Mouse (Mus musculus): ENCODE results near the gene Chp2. TPM values are rescaled to one million over a fixed set of nuclear protein-coding genes. Genes with fewer than 3 reads are reported as not detected.
A peak's percentile ranks its signal among the peaks of the same experiment; 100 is the strongest.

Gene Chp2
- polyA plus RNA-seq, 1 experiment from 2014 or later: not detected

DNA sequence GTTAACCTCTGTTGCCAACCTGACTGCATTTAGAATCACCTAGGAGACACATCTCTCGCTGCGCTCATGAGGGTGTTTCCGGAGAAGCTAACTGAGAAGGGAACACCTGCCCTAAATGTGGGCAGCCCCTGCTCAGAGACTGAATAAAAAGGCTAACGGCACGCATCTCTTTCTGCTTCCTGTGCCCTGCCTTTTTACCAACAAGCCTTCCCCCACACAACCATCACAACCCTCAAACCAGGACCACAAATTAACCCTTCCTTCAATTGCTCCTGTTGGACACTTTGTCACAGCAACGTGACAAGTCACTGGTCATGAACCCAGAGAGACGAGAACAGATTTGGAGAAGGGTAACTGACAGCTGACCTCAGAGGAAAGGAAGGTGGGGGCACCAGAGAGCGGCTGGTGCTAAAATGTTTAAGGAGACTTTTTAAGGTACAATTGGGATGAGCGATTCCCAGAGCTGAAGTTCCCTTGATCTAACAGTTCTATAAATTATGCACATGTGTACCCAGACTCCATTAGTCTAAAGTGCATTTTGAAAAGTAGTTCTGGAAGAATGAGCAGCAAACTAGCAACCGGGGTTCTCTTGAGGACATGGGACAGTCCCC is 28.1 kb downstream of the Chp2 start:
- 81% methylated on average over 10 of the region's 10 CpGs for WGBS
- no peak overlapping the region for H3K4me3 ChIP-seq
- no peaks in the 10 kb centered on the region for H3K4me1 ChIP-seq
- no peaks in the 10 kb centered on the region for H3K27me3 ChIP-seq (ENCODE audit: low read depth, poor library complexity, severe bottlenecking)
- no peak overlapping the region for H3K27ac ChIP-seq
- DNase-seq (ENCODE audit: low spot score): no peak
- no peaks in the 10 kb centered on the region for H3K36me3 ChIP-seq
- no peaks in the 10 kb centered on the region for H3K9me3 ChIP-seq (replicated peaks)

GRCm38 (mm10) chr7:122249321-122249821 is 30.1 kb downstream of the Chp2 start:
- Histone ChIP-seq H3K9me3 (replicated peaks) (no peaks in the 10 kb centered on the region), H3K4me3 (no peak overlapping the region), H3K27ac (no peak overlapping the region), H3K4me1 (no peaks in the 10 kb centered on the region), H3K36me3 (no peaks in the 10 kb centered on the region), H3K27me3 (ENCODE audit: low read depth, poor library complexity, severe bottlenecking) (no peaks in the 10 kb centered on the region)
- no peak for DNase-seq (ENCODE audit: low spot score)
- 88% methylated on average over 9 of the region's 9 CpGs for WGBS

- DNase-seq (ENCODE audit: low spot score): peak; percentile 83
- Histone ChIP-seq H3K27ac (no peak overlapping the region), H3K4me1 (no peaks in the 10 kb centered on the region), H3K9me3 (replicated peaks) (no peaks in the 10 kb centered on the region), H3K27me3 (ENCODE audit: low read depth, poor library complexity, severe bottlenecking) (0 out of 2 replicates have a peak, but pooled peaks cover 1% of the 10 kb centered on the region), H3K4me3 (no peak overlapping the region), H3K36me3 (no peaks in the 10 kb centered on the region)
- 33% methylated on average over 20 of the region's 21 CpGs for WGBS
These were observed 32.1 kb downstream of the Chp2 start for GRCm38 (mm10) chr7:122251197-122252011.

DNA sequence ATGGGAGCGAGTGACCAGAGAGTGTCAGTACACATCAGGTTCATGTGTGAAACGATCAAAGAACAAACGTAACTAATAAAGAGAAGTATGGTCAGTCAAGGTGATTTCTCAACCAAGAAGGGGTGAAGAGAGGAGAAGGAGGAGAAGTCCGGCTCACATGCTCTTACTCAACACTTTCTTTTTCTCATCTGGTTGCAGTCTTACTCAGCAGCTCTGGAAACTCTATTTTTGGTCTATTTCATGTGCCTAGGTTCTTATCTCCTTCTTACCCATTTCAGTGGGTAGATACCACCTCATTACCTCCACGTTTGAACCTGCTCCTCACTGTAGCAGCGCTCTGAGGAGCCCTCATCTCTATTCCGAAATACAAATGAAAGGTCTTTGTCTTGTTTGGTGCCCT is 37.4 kb downstream of the Chp2 start:
- Histone ChIP-seq H3K9me3 (replicated peaks) (no peaks in the 10 kb centered on the region), H3K27ac (no peak overlapping the region), H3K27me3 (ENCODE audit: low read depth, poor library complexity, severe bottlenecking) (0 out of 2 replicates have a peak, but pooled peaks cover 9% of the 10 kb centered on the region), H3K36me3 (no peaks in the 10 kb centered on the region), H3K4me3 (no peak overlapping the region), H3K4me1 (no peaks in the 10 kb centered on the region)
- 79% methylated on average over 7 of the region's 7 CpGs for WGBS
- DNase-seq (ENCODE audit: low spot score): no peak

GRCm38 (mm10) chr7:122258521-122258920 is 39.2 kb downstream of the Chp2 start:
- DNase-seq (ENCODE audit: low spot score): no peak
- Histone ChIP-seq H3K36me3 (no peaks in the 10 kb centered on the region), H3K27me3 (ENCODE audit: low read depth, poor library complexity, severe bottlenecking) (0 out of 2 replicates have a peak, but pooled peaks cover 9% of the 10 kb centered on the region), H3K4me1 (no peaks in the 10 kb centered on the region), H3K9me3 (replicated peaks) (no peaks in the 10 kb centered on the region), H3K4me3 (no peak overlapping the region), H3K27ac (no peak overlapping the region)
- 88% methylated on average over 4 of the region's 4 CpGs for WGBS

DNA sequence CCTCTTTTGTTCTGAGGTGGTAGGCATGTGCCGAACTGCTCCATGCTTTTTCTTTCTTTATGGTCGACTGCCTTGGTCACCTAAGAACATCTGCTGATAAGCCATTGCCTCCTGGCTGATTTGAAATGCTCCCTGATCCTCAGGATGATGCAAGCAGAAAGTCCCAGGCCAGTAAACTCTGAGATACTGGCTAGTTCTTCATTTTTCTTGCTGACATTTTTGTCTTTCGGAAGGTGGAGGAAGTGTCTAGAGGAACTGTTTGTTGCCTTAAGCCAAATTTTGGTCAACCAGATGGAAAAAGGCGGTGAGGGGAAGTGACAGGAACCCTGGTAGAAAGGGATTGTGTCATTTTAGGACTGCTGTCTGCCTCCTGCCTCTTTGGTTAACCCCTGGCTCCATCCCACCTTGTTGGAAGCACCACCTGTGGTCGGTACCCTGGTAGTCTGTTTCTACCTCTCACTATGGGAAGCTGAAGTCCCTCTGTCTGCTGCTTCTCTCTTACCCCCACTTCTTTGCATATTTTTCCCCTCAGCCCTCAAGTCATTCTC is 40.8 kb downstream of the Chp2 start:
- H3K27ac ChIP-seq: no peak overlapping the region
- H3K4me1 ChIP-seq: no peaks in the 10 kb centered on the region
- WGBS: 89% methylated on average over 5 of the region's 5 CpGs
- DNase-seq (ENCODE audit: low spot score): no peak
- 0 out of 2 replicates have a peak, but pooled peaks cover 9% of the 10 kb centered on the region for H3K27me3 ChIP-seq (ENCODE audit: low read depth, poor library complexity, severe bottlenecking)
- no peaks in the 10 kb centered on the region for H3K9me3 ChIP-seq (replicated peaks)
- no peak overlapping the region for H3K4me3 ChIP-seq
- no peaks in the 10 kb centered on the region for H3K36me3 ChIP-seq

GRCm38 (mm10) chr7:122268983-122269486 is 49.7 kb downstream of the Chp2 start:
- 89% methylated on average over 4 of the region's 4 CpGs for WGBS
- no peak overlapping the region for H3K27ac ChIP-seq
- H3K4me1 ChIP-seq: no peaks in the 10 kb centered on the region
- no peaks in the 10 kb centered on the region for H3K36me3 ChIP-seq
- H3K4me3 ChIP-seq: no peak overlapping the region
- DNase-seq (ENCODE audit: low spot score): no peak
- H3K9me3 ChIP-seq (replicated peaks): no peaks in the 10 kb centered on the region
- no peaks in the 10 kb centered on the region for H3K27me3 ChIP-seq (ENCODE audit: low read depth, poor library complexity, severe bottlenecking)

GRCm38 (mm10) chr7:122272334-122272733 is 53.0 kb downstream of the Chp2 start:
- no peaks in the 10 kb centered on the region for H3K36me3 ChIP-seq
- no peak overlapping the region for H3K4me3 ChIP-seq
- H3K27ac ChIP-seq: no peak overlapping the region
- DNase-seq (ENCODE audit: low spot score): no peak
- 95% methylated on average over 2 of the region's 2 CpGs for WGBS
- no peaks in the 10 kb centered on the region for H3K27me3 ChIP-seq (ENCODE audit: low read depth, poor library complexity, severe bottlenecking)
- no peaks in the 10 kb centered on the region for H3K4me1 ChIP-seq
- no peaks in the 10 kb centered on the region for H3K9me3 ChIP-seq (replicated peaks)

Other genes with a start within 250 kb of the Chp2 start
- 22.8 and 24.8 TPM in 2 replicates for gene Cog7, start 237.8 kb upstream of the Chp2 start, polyA plus RNA-seq (2016; fragmentation: Nextera tagmentation; extraction: Ambion mirVana)
- 140 and 148 TPM in 2 replicates for gene Gga2, start 198.3 kb upstream of the Chp2 start, polyA plus RNA-seq (2016; fragmentation: Nextera tagmentation; extraction: Ambion mirVana)
- 83.7 and 87.3 TPM in 2 replicates for gene Ubfd1, start 152.3 kb upstream of the Chp2 start, polyA plus RNA-seq (2016; fragmentation: Nextera tagmentation; extraction: Ambion mirVana)
- 19.0 and 20.0 TPM in 2 replicates for gene Ears2, start 152.2 kb upstream of the Chp2 start, polyA plus RNA-seq (2016; fragmentation: Nextera tagmentation; extraction: Ambion mirVana)
- 799 and 837 TPM in 2 replicates for gene Ndufab1, start 117.6 kb upstream of the Chp2 start, polyA plus RNA-seq (2016; fragmentation: Nextera tagmentation; extraction: Ambion mirVana)
- gene Palb2, start 86.5 kb upstream of the Chp2 start, polyA plus RNA-seq (2016; fragmentation: Nextera tagmentation; extraction: Ambion mirVana): 26.8 and 28.4 TPM in 2 replicates
- gene Dctn5, start 86.5 kb upstream of the Chp2 start, polyA plus RNA-seq (2016; fragmentation: Nextera tagmentation; extraction: Ambion mirVana): 110 and 126 TPM in 2 replicates
- 248 and 264 TPM in 2 replicates for gene Plk1, start 60.1 kb upstream of the Chp2 start, polyA plus RNA-seq (2016; fragmentation: Nextera tagmentation; extraction: Ambion mirVana)
- gene Ern2, start 33.3 kb upstream of the Chp2 start, polyA plus RNA-seq (2016; fragmentation: Nextera tagmentation; extraction: Ambion mirVana): not detected in 2 replicates
- gene Prkcb, start 69.3 kb downstream of the Chp2 start, polyA plus RNA-seq (2016; fragmentation: Nextera tagmentation; extraction: Ambion mirVana): 3.7 and 6.0 TPM in 2 replicates